Mouse (Mus musculus): Measurements from ENCODE around the gene Cerk.

Cerk gene

DNA sequence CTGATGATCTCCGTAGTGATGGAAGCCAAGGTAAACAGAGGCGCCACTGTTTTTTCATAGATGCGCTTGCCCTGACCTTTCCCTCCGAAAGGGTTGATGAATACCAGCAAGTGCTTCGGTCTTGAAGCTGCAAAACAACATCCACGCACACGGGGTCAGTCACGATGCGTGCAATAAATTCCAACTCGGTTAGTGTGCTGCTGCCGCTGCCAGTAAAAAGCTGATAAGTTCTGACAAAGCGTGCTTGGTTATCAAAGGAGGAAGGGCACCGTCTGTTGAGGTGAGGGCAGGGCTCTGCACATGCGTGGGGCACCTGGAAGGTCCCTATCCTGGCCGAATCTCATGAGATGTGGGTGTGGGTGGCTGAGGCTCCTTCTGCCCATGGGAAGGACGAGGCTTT, 26.8 kb downstream of the Cerk start:
- no peak for DNase-seq

DNA sequence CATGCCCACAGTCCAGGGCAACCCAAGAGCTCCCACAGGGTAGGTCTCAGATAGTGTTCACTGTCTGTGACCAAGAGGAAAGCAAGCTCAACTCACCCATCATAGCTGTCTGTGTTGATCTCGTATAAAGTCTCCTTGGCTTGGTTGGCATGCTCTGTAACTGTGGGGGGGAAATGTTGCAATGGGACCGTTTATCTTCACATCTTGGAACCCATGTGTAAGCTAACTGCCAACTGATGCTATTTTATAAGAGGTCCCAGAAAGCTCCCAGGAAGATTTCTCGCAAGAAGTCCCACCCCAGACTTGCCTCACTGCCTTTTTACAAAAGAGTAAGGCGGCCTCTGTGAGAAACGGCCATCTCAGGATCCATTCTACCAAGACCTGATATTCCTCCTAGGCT, 29.4 kb downstream of the Cerk start:
- DNase-seq: no peak

DNA sequence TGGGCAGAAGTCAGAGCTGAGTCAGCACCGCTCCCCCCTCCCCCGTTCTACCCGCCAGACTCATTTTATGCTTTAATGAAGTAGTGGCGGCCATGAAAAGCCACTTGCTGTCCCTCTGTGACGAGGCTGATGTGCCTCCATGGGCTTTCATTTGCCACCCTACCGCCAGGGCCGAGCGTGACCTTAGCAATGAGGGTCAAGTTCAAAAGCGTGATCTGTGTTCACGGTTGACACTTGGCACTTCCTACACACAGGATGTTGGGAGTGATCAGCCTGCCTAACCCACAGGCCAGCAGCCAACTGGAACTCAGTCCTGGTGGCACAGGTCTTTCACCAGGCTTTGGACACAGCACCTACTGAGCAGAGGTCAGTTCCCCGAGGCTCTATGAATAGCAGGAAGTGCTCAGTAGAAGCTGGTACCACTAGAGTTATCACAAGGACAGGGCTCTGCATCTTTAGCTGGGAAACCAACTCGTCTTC, 32.4 kb downstream of the Cerk start:
- DNase-seq: no peak

DNA sequence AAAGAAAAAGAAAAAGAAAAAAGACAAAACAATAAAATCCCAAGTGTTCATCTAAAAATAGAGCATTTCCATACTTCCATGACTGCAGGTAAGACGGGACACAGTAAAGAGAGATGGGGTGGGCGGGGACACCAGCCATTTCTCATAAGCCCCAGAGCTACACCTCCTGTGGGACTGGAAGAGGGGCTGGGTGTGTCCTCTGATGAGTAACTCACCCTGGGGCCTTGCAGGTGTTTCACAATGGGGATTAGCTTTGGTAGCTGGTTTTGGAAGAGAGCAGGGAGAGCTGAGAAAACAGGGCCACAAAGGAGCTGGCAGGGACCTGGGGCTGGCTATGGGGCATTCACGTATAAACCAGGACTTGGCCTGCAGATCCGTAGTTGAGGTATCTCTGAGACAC, 35.3 kb downstream of the Cerk start:
- DNase-seq: no peak

DNA sequence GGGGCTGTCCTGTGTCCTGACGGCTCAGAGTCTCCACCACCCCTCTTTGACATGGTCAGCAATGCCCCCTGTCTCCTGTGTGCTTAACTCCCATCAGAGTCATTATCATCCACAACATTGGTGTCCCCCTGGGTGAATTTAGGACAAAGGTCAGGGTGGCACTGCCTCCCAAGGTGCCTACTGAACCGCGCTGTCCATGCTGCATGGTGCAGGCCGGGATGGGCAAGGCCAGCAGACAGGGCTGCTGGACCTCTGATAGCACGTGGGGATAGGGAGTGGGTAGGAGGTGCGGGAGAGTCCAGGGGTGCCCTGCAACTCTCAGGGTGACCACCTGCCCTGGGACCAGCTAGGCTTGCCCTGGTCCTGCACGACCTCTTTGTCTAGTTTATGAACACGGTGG, 39.0 kb downstream of the Cerk start:
- DNase-seq: no peak

DNA sequence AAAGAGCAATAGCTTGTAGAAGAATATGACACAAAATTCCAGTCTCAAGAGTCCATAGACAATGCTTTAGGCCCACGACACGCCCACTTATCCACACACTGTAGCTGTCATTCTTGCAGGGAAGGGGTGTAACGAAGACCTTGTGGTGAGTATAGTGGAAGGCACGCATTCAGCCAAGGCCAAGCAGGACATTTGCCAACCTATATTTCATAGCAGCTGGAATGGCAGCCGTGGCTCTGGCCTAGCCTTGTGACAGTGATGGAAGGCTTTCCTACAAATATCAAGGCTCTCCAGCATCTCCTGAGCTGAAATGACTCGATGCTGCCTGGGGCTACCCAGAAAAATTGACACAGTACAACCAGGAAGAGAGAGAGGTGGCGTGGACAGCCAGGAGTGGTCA, 40.9 kb downstream of the Cerk start:
- no peak for DNase-seq

DNA sequence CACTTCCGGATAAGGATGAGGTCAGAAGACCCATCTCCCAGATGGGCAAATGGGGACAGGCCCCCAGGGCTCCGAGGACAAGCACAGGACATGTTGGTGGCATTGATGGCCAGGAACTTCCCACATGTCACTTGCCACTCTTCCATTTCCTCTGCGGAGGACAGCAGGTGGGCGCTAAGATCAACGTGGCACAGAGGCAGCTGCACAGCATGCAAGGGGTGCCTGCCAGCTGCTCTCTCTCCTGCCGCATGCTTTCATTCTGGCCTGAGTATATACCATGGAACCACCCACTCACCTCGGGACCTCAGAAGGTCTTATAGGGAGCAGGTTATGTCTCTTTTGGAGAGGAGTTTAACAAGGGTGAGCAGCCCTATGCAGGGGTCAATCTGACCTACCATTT, 41.4 kb downstream of the Cerk start:
- DNase-seq: no peak

DNA sequence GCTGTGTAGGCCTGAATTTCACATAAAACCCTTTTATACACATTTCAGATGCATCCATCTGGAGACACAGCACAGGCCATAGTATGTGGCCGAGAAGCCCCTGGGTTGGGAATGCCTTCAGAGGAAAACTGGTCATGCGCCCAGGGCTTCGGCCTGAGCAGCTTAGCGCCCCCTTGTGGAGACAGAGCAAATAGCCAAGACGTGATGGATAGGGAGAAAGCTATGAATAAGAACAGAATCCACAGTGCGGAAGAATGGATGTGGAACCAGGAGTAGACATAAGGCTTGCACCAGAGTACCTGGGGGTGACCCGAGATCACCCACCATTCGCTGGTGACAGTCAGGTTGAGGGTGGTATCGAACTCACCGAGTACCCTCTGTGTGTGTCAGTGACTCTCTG, 45.6 kb downstream of the Cerk start:
- peak; percentile 72 for DNase-seq

DNA sequence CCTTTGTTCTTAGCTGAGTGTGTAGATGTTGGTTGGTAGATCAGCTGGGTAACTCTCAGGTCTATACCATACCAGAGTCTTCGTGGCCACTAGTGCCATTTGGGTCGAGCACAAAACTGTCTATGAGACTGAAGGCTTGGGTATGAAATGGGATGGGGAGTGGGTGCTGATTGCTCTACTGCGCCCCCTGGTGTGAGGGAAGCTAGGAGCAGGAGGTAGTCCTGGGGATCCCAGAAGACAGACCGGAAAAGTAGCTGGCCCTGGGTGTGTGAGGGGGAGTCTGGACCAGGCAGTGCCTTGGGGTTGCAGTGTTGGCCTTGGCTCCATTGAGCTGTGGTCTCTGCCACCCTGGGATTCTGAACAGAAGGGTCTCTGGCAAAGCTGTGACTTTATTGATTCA, 48.3 kb downstream of the Cerk start:
- DNase-seq: peak; percentile 61

DNA sequence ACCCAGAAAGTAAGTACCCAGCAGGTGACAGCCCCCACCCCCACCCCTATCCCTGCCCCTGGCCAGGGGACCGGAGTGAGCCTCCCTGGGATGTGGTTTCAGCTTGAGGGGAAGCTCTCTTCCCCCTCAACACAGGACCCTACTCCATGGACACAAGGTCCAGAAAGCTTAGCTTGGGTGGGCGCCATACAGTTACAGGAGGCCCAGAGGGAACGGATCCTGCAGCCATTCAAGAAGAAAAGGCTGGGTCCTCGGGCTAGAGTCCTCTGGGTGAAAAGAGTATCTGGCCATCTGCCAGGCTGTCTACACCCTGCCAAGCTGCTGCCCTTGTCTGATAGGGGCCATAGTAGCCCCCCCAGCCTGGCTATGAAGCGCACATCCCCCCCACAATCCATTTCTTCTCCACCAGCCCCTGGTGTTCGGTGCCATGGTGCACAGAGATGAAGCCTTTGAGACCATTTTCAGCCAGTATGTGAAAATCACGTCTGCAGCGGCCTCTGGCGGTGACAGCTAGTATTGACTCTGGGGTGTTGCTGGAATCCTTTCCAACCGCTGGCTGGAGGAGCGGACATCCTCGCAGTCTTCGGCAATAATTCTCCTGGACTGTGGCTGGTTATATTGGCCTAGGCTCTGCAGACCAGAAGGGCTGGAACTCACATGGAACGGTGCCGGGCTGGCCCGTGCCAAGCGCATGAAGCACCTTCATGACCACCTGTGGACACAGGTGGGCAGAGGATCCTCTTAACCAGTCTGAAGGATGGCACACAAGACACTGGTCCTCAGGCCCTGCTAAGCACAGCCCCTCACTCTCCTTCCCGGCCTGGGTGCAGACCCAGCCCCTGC, 50.8 kb downstream of the Cerk start:
- DNase-seq: peak; percentile 94

DNA sequence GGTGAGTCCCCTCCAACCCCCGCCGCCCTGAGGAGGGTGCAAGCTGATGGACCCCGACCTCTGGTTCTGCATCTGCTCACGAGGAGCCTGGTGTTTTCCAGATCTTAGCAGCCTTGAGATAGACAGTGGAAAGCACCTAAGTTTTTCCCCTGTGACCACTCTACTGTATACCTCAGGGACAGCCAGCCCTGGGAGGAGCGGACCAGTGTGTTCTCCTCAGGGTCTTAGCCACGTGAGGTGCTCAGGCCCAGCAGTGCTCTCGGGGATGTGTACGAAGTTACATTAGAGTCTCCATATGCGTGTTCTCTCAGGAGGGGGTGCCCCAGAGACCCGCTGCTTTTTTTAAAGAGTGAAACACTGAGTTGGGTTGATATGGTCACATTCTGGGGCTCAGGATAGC, 55.3 kb downstream of the Cerk start:
- no peak for DNase-seq

DNA sequence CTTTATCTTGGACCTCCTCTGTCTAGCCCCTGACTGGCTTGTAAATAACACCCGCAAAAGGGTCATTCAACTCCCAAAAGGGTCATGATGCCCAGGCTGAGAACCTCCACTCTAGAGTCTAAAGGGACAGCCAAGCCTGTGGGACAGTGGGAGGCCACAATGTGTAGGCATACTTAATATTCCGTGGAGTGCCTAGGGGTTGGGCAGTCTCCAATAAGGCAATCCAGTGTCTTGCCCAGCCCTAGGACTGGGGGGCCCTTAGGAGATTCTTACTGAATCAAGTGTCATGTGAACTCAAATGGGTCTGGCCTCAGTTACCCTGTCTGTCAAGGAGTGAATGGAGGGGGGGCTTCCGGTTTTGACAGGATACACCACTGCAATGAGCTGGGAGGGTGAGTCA, 56.9 kb downstream of the Cerk start:
- DNase-seq: no peak

DNA sequence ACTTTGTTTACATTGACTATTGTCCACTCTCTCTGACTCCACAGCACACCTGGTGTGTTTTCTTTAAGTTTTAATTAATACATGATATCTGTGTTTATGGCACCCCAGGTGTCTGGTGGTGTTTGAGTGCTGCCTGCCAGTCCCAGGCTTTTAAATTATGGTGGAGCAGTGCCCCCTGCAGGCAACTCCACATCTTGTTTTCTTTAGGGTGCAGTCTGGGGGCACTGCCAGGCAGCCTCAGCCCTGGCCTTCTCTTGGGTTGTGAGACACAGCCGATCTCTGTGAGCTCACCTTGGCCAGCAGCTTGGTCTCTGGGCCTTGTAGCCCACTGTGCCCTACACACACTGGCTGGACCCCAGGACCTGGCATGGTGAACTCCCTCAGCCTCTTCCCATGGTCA, 61.6 kb downstream of the Cerk start:
- DNase-seq: peak; percentile 80

DNA sequence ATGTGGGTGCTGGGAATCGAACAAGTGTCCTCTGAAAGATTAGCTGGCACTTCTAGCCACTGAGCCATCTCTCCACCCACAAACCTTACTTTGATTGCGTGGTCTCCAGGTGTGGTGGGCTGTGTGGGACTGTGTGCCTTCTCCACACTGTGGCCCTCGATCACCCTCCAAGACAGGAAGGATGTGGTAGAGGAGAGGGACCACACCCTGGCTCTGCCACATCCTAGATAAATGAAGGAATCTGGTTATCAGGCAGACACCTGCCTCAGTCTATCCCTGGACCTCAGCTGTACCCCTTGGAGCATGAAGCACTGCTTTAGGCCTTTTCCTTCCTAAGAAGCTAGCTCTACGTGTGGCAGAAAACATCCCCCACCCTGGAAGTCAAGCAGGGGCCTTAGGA, 62.5 kb downstream of the Cerk start:
- DNase-seq: no peak

DNA sequence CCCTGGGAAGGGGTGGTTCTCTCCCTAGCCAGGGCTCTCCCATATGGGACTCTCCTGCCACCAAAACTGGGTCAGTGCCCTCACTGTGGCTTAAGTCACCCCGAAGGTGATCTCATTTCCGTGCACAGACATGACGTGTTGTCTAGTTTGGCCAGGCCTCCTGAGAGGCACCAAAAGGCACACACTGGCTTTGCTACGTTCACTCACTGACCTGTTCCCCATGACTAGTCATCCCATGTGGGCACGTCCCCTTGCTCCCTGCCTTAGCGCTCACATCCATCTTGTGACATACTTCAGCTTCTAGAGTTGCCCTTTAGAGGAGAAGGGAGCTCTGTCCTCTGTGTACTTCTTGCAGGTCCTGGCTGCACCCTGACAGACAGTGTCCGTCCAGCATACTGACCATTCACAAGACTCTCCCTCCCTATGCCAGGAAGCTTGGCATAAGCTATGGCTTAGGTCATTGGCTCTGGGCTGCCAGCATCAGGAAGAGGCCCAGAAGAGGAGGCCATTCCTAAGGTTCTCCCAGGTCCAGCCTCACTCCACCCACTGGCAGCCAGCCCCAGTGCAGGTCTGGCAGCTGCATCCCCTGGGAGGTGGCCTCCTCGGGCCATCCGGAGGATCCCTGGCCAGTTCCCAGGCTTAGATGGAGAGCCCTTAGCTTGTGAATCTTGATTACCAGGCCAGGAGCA, 63.5 kb downstream of the Cerk start:
- DNase-seq: no peak

DNA sequence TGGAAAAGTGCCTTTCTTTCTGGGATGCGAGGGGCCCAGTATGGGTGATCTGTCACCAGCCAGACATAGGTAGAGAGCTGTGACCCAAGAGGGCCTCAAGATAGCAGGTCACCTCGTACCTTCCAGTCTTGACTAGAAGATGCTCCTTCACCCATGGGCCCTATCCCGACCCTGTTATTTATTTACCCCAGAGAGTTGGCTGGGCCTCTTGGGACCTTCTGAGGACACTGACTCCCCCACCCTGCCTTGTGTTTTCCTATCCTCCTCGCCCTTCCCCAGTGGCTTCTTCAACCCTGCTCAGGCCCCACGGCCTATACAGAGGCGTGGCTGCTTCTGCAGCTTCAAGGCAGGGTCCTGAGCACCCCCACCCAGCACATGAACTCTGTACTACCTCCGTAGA, 66.8 kb downstream of the Cerk start:
- no peak for DNase-seq

DNA sequence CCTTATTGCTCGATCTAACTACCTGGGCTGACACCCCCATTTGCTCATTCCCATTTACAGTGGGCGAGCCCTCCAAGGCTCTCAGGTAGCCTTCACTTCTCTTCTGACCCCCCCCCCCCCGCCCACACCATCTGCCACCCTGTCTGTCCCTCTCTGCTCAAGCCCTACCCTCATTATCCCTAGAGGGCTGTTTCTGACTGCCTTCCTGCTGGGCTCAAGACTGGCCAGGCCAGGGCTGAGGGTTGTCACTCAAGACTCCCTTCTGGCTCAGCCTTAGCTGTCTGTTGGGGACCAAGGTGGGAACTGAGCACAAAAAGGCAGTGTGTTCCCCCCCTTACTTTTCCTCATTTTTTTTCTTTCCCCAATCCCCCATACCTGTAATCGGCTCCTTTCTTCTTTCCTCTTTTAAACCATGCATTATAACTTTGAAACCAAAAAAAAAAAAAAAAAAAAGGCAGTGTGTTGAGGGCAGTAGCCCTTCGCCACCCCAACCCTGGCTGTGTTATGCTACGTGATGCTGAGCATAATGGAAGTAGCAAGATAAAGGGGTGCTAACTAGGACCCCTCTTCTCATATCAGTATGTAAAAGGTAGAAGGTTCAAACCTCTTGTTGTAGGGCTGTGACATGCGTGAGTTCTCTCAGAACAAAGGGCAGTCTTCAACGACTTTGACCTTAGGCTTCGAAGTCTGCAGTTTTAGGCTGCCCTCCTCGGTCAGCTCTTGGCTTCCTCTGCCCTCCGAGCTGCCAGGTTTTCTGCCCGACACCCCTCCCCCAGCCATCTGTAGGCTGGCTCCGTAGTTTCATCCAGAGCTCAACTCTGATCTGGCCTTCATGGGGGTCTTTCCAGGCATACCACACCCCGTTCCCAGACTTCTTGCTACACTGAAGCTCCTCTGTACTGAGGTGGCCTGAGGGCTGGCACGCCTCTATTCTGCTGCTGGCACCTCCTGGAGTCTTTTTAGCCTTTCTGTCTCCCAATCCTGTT, 68.5 kb downstream of the Cerk start:
- DNase-seq: no peak

DNA sequence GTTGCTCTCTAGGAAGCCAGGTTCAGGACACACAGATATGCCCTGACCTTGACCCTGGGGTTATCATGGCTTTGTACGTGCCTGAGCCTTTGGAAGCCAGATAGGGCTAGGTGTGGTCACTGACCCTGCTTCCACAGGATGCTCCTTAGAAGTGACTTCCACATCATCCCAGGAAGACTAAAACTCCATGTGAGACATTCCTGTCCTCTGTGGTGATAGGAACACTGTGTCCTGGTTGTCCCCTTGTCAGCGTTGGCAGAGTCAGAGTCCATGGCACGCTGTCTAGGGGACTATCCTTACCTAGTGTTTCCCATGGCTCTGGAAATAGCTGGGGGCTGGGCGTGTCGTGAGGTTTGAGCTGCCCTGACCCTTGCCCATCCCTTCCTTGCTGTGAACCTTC, 69.5 kb downstream of the Cerk start:
- DNase-seq: no peak

DNA sequence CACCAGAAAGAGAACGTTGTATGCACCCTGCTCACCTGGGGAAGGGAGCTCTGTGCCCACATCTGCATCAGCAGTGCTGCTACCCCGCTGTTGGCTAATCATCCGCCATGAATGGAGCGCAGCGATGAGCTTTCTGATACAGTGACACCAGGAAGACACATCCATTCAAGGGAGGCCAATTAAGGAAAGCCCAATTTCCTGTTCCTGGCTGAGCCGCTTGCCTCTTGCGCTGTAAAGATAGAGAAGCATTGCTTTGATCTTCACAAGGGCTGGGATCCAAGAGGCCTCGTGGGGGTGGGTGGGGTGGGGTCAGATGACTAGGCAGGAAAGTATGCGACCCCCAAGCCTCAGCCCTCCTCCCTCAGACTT, 72.6 kb downstream of the Cerk start:
- no peak for DNase-seq

DNA sequence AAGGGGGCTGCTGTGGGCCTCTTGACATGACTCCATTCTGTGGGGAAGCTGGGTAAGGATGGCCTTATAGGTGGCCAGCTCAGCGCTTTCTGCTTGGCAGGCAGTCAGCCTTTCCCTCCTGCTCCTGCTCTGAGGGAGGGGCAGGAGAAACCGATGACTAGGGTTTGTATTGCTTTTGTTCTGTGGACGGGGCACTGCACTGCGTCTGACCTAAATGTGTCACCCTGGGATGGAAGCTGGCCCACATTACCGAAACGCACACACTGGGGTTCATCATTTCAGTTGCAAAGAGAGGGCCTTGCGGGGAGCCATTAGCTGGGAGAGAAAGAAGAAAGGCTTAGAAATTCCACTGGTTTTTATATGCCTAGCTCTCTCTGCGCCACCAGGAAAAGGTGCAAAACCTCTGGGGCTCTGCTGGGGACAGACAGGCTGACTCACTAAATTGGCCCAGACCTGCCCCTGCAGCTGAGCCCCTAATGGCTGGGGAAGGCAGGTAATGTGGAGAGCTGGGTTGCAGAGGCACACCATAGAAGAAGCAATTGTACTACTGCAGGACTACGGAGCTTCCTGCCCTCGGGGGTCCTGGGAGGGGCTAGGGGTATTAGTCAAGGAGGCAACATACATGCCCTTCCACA, 73.1 kb downstream of the Cerk start:
- DNase-seq: no peak

DNA sequence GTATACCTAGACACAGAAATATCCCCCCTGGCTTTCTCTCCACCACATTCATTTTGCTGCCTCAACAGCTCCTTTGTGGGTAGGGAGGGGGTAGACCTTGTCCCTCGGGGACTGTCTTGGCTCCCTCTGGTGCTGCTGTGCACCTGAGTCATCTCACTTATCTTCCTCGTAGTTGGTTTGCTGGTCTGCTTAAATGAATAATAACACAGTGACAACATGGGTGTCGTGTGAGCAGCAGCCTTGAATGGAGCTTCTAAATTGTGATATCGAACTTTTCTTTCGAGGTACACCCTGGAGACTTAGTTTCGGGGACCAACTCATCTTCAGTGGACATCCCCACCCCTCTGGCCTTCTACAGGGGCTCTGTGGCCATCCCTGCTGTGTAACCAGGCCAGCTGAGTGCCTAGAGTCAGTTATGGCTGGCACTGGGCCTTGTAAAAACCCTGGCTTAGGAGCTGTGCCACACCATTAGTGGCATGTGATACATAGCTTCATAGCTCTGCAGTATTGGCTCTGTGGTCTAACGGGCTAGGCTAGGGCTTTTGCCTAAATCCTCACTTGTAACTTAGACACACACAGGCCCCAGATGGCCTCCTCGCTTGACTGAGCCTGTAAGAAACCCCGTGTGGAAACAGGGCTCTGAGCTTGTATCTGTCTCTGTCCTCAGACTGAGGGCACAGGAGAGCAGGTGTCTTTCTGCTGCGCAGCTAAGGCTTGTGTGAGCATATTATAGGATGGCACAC, 75.4 kb downstream of the Cerk start:
- no peak for DNase-seq

DNA sequence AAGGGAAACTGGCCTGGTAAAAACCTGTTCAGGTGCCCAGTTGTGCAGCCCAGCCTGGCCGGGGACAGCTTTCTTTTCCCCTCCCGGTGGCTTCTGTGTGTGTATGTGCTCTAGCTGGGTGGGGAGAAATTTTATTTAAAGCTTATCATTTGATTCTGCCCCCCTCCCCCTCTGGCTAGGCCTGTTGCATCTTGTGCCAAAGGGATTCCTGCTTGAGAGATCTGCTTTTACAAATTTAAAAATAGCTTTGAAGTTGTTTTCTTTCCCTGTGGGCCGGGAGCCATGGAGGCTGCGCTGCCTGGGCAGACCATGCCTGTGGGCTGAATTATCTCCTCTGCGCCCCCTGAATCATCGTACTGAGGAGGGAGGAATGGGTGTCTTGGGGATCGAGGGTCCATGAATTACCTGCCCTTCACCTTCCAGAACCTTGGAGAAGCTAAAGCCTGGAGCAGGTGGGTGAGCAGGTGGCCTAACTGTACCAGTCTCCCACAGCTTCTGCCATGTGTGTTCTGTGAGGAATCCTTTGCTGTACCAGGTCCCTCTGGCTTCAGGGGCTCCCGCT, 76.2 kb downstream of the Cerk start:
- peak; percentile 60 for DNase-seq
